Mouse (Mus musculus): ENCODE data around the gene Krtap15. TPM values are rescaled to one million over a fixed set of nuclear protein-coding genes. Genes with fewer than 3 reads are reported as not detected.

Krtap15 gene
- total RNA-seq (2021): not detected

- intact Hi-C loops (cut with DNase I): no loop called here
- no peak for DNase-seq (ENCODE audit: extremely low spot score in 1 of 2, low spot score in 2 of 2)
Observed at GRCm38 (mm10) chr16:88820066-88820465, at the start of gene Krtap15. TSS of gene Krtap15 (plus strand) at chr16:88820215.

GRCm38 (mm10) chr16:88774106-88774505 lies 45.9 kb upstream of the Krtap15 start, which contains the start of gene 2310057N15Rik:
TSS of gene 2310057N15Rik (minus strand) at chr16:88774206.
- intact Hi-C loops (cut with DNase I): no loop called here
- DNase-seq (ENCODE audit: extremely low spot score in 1 of 2, low spot score in 2 of 2): no peak

- intact Hi-C loops (cut with DNase I): no loop called here
- DNase-seq (ENCODE audit: extremely low spot score in 1 of 2, low spot score in 2 of 2): no peak
Observed at GRCm38 (mm10) chr16:88777596-88777995, 42.4 kb upstream of the Krtap15 start, which contains the start of gene Gm5965. TSS of gene Gm5965 (plus strand) at chr16:88777896.

GRCm38 (mm10) chr16:88786786-88787185 lies 33.2 kb upstream of the Krtap15 start:
- DNase-seq (ENCODE audit: extremely low spot score in 1 of 2, low spot score in 2 of 2): no peak
- intact Hi-C loops (cut with DNase I): no loop called here

- intact Hi-C loops (cut with DNase I): no loop called here
- no peak for DNase-seq (ENCODE audit: extremely low spot score in 1 of 2, low spot score in 2 of 2)
Observed at GRCm38 (mm10) chr16:88811827-88812226, 8.2 kb upstream of the Krtap15 start, which contains the start of gene Gm20741. TSS of gene Gm20741 (minus strand) at chr16:88812220.

- DNase-seq (ENCODE audit: extremely low spot score in 1 of 2, low spot score in 2 of 2): no peak
- intact Hi-C loops (cut with DNase I): no loop called here
Observed at GRCm38 (mm10) chr16:88823736-88824135, 3.7 kb downstream of the Krtap15 start.

GRCm38 (mm10) chr16:88826095-88826652 lies 6.2 kb downstream of the Krtap15 start, which contains the start of gene Krtap14:
TSS of gene Krtap14 (minus strand) at chr16:88826145.
- intact Hi-C loops (cut with DNase I): no loop called here
- no peak for DNase-seq (ENCODE audit: extremely low spot score in 1 of 2, low spot score in 2 of 2)

- intact Hi-C loops (cut with DNase I): no loop called here
- DNase-seq (ENCODE audit: extremely low spot score in 1 of 2, low spot score in 2 of 2): no peak
Observed at GRCm38 (mm10) chr16:88826978-88827377, 7.0 kb downstream of the Krtap15 start.

GRCm38 (mm10) chr16:88847363-88847762 lies 27.3 kb downstream of the Krtap15 start:
- no peak for DNase-seq (ENCODE audit: extremely low spot score in 1 of 2, low spot score in 2 of 2)
- intact Hi-C loops (cut with DNase I): no loop called here

- DNase-seq (ENCODE audit: extremely low spot score in 1 of 2, low spot score in 2 of 2): no peak
- intact Hi-C loops (cut with DNase I): no loop called here
Observed at GRCm38 (mm10) chr16:88848558-88848957, 28.5 kb downstream of the Krtap15 start.

GRCm38 (mm10) chr16:88851450-88851849 lies 31.4 kb downstream of the Krtap15 start:
- intact Hi-C loops (cut with DNase I): no loop called here
- DNase-seq (ENCODE audit: extremely low spot score in 1 of 2, low spot score in 2 of 2): no peak

- intact Hi-C loops (cut with DNase I): no loop called here
- no peak for DNase-seq (ENCODE audit: extremely low spot score in 1 of 2, low spot score in 2 of 2)
Observed at GRCm38 (mm10) chr16:88864887-88865407, 44.9 kb downstream of the Krtap15 start.

- intact Hi-C loops (cut with DNase I): no loop called here
- no peak for DNase-seq (ENCODE audit: extremely low spot score in 1 of 2, low spot score in 2 of 2)
Observed at GRCm38 (mm10) chr16:88869311-88869710, 49.3 kb downstream of the Krtap15 start, which contains the start of gene Krtap19-1. TSS of gene Krtap19-1 (minus strand) at chr16:88869411.

- DNase-seq (ENCODE audit: extremely low spot score in 1 of 2, low spot score in 2 of 2): no peak
- intact Hi-C loops (cut with DNase I): no loop called here
Observed at GRCm38 (mm10) chr16:88874169-88874568, 54.2 kb downstream of the Krtap15 start, which contains the start of gene Krtap19-2. TSS of gene Krtap19-2 (minus strand) at chr16:88874269.

- no peak for DNase-seq (ENCODE audit: extremely low spot score in 1 of 2, low spot score in 2 of 2)
- intact Hi-C loops (cut with DNase I): no loop called here
Observed at GRCm38 (mm10) chr16:88877938-88878337, 57.9 kb downstream of the Krtap15 start, which contains the start of gene Krtap19-3. TSS of gene Krtap19-3 (minus strand) at chr16:88878038.

Other genes with a start within 250 kb of the Krtap15 start
- gene Krtap24-1, start 207.9 kb upstream of the Krtap15 start, total RNA-seq (2021): not detected
- not detected for gene 2310079G19Rik, start 192.5 kb upstream of the Krtap15 start, total RNA-seq (2021)
- not detected for gene Krtap26-1, start 172.4 kb upstream of the Krtap15 start, total RNA-seq (2021)
- gene Krtap27-1, start 148.5 kb upstream of the Krtap15 start, total RNA-seq (2021): not detected
- gene 2310061N02Rik, start 112.3 kb upstream of the Krtap15 start, total RNA-seq (2021): not detected
- not detected for gene Krtap13-1, start 91.4 kb upstream of the Krtap15 start, total RNA-seq (2021)
- not detected for gene Krtap13, start 68.6 kb upstream of the Krtap15 start, total RNA-seq (2021)
- not detected for gene 2310034C09Rik, start 61.4 kb upstream of the Krtap15 start, total RNA-seq (2021)
- gene 2310057N15Rik, start 46.0 kb upstream of the Krtap15 start, total RNA-seq (2021): not detected
- not detected for gene Gm5965, start 42.3 kb upstream of the Krtap15 start, total RNA-seq (2021)
- not detected for gene Gm20741, start 8.0 kb upstream of the Krtap15 start, total RNA-seq (2021)
- not detected for gene Krtap14, start 5.9 kb downstream of the Krtap15 start, total RNA-seq (2021)
- gene Krtap19-1, start 49.2 kb downstream of the Krtap15 start, total RNA-seq (2021): not detected
- gene Krtap19-2, start 54.1 kb downstream of the Krtap15 start, total RNA-seq (2021): not detected
- not detected for gene Krtap19-3, start 57.8 kb downstream of the Krtap15 start, total RNA-seq (2021)
- gene Krtap19-4, start 64.9 kb downstream of the Krtap15 start, total RNA-seq (2021): not detected
- gene Krtap19-5, start 76.2 kb downstream of the Krtap15 start, total RNA-seq (2021): not detected
- not detected for gene Krtap19-9b, start 112.0 kb downstream of the Krtap15 start, total RNA-seq (2021)
- gene Krtap16-3, start 142.7 kb downstream of the Krtap15 start, total RNA-seq (2021): not detected
- not detected for gene Krtap22-2, start 190.5 kb downstream of the Krtap15 start, total RNA-seq (2021)
- not detected for gene Gm10229, start 195.1 kb downstream of the Krtap15 start, total RNA-seq (2021)
- not detected for gene Krtap6-1, start 211.5 kb downstream of the Krtap15 start, total RNA-seq (2021)
- gene Gm10228, start 221.3 kb downstream of the Krtap15 start, total RNA-seq (2021): not detected
- gene Krtap6-5, start 227.7 kb downstream of the Krtap15 start, total RNA-seq (2021): not detected
- not detected for gene 1110025L11Rik, start 243.8 kb downstream of the Krtap15 start, total RNA-seq (2021)

All from left cerebral cortex, postnatal 10 days (tissue).